Mouse (Mus musculus) MEL (cell line): ENCODE measurements around the gene En2. TPM values are rescaled to one million over a fixed set of nuclear protein-coding genes. Genes with fewer than 3 reads are reported as not detected.

Source experiments
- DNase-seq: peaks from one replicate; pipeline ENCODE4 v3.0.0; 2011; ENCODE audit warnings: low read depth, low spot score
- H3K27ac ChIP-seq: 2 replicates; pipeline ENCODE4 v1.5.1; 2012; ENCODE audit warnings: low read depth, mild to moderate bottlenecking, control low read depth, low read length, moderate library complexity; ENCODE audit not compliant: control insufficient read depth
- H3K27me3 ChIP-seq, 2 experiments: fragments of 150-350 bp in 1 of 2; sonication (generic) in 1 of 2; 2 replicates each; pipeline ENCODE4 v1.6.1; 2012; ENCODE audit warnings: low read length in 2 of 2, mild to moderate bottlenecking in 2 of 2, improper control_type of control experiment in 1 of 2, moderate library complexity in 1 of 2; ENCODE audit not compliant: insufficient read depth in 2 of 2, control insufficient read depth in 1 of 2
- H3K36me3 ChIP-seq, 2 experiments: 2 replicates each; pipeline ENCODE4 v1.6.1; 2012 to 2014; ENCODE audit warnings: low read length in 2 of 2, improper control_type of control experiment in 1 of 2, inconsistent platforms in 1 of 2, mild to moderate bottlenecking in 1 of 2; ENCODE audit not compliant: insufficient read depth in 2 of 2, control insufficient read depth in 1 of 2
- H3K4me1 ChIP-seq, 2 experiments: fragments of 150-350 bp in 1 of 2; sonication (generic) in 1 of 2; 2 replicates each; pipeline ENCODE4 v1.6.1; 2012; ENCODE audit warnings: low read length in 2 of 2, improper control_type of control experiment in 1 of 2, mild to moderate bottlenecking in 1 of 2; ENCODE audit not compliant: insufficient read depth in 2 of 2, control insufficient read depth in 1 of 2
- H3K4me3 ChIP-seq, 2 experiments: fragments of 150-350 bp in 1 of 2; sonication (generic) in 1 of 2; 2 replicates each; pipeline ENCODE4 v1.5.1; 2012; ENCODE audit warnings: low read depth in 2 of 2, low read length in 2 of 2, mild to moderate bottlenecking in 2 of 2, moderate library complexity in 2 of 2, control low read depth in 1 of 2, improper control_type of control experiment in 1 of 2; ENCODE audit not compliant: control insufficient read depth in 1 of 2, insufficient read depth in 1 of 2
- H3K79me2 ChIP-seq: 2 replicates; pipeline ENCODE4 v1.6.1; 2012; ENCODE audit warnings: mild to moderate bottlenecking, low read length, moderate library complexity; ENCODE audit not compliant: control insufficient read depth, poor library complexity, insufficient read depth
- H3K9ac ChIP-seq: 2 replicates; pipeline ENCODE4 v1.6.1; 2012; ENCODE audit warnings: low read depth, mild to moderate bottlenecking, control low read depth, low read length, moderate library complexity; ENCODE audit not compliant: control insufficient read depth, poor library complexity, severe bottlenecking
- H3K9me3 ChIP-seq: fragments of 150-350 bp; sonication (generic); replicated peaks from 2 replicates; pipeline ENCODE4 v1.6.1; 2012; ENCODE audit warnings: mild to moderate bottlenecking, low read length, improper control_type of control experiment, moderate library complexity; ENCODE audit not compliant: insufficient read depth
- BHLHE40 ChIP-seq: IDR thresholded peaks from 2 replicates; pipeline ENCODE4 v1.6.1; 2012; ENCODE audit warnings: low read depth, mild to moderate bottlenecking, inconsistent platforms, low read length, improper control_type of control experiment, borderline replicate concordance
- CHD2 ChIP-seq: IDR thresholded peaks from 2 replicates; pipeline ENCODE4 v1.6.1; 2011; ENCODE audit warnings: low read length, improper control_type of control experiment
- ETS1 ChIP-seq: IDR thresholded peaks from 2 replicates; pipeline ENCODE4 v1.6.1; 2012; ENCODE audit warnings: low read depth, mild to moderate bottlenecking, inconsistent platforms, low read length, improper control_type of control experiment, moderate library complexity
- GATA1 ChIP-seq: IDR thresholded peaks from 2 replicates; pipeline ENCODE4 v1.6.1; 2011; ENCODE audit warnings: low read depth, low read length, improper control_type of control experiment
- HCFC1 ChIP-seq: IDR thresholded peaks from 2 replicates; pipeline ENCODE4 v1.6.1; 2012; ENCODE audit warnings: low read depth, mild to moderate bottlenecking, inconsistent platforms, low read length, improper control_type of control experiment, moderate library complexity
- KAT2A ChIP-seq: conservative IDR thresholded peaks from 2 replicates; pipeline ENCODE4 v1.6.1; 2012; ENCODE audit warnings: low read depth, low read length, improper control_type of control experiment, inconsistent platforms
- MAX ChIP-seq: IDR thresholded peaks from 2 replicates; pipeline ENCODE4 v1.6.1; 2011; ENCODE audit warnings: low read length, improper control_type of control experiment
- MAZ ChIP-seq: IDR thresholded peaks from 2 replicates; pipeline ENCODE4 v1.6.1; 2012; ENCODE audit warnings: low read depth, mild to moderate bottlenecking, inconsistent platforms, low read length, improper control_type of control experiment
- MEF2A ChIP-seq: IDR thresholded peaks from 2 replicates; pipeline ENCODE4 v1.6.1; 2014; ENCODE audit warnings: low read depth, mild to moderate bottlenecking, inconsistent platforms, low read length, improper control_type of control experiment; ENCODE audit not compliant: poor library complexity, insufficient replicate concordance, severe bottlenecking; ENCODE audit errors: extremely low read depth
- MXI1 ChIP-seq: IDR thresholded peaks from 2 replicates; pipeline ENCODE4 v1.6.1; 2011; ENCODE audit warnings: mild to moderate bottlenecking, low read depth, low read length, improper control_type of control experiment
- NRF1 ChIP-seq: IDR thresholded peaks from 2 replicates; pipeline ENCODE4 v1.6.1; 2014; ENCODE audit warnings: low read depth, mild to moderate bottlenecking, inconsistent platforms, low read length, improper control_type of control experiment, moderate library complexity; ENCODE audit not compliant: poor library complexity, insufficient read depth, severe bottlenecking
- POLR2A ChIP-seq, 2 experiments: IDR thresholded peaks; 2 replicates each; pipeline ENCODE4 v1.6.1; 2011 to 2012; ENCODE audit warnings: low read length in 2 of 2, mild to moderate bottlenecking in 2 of 2, control low read depth in 1 of 2, improper control_type of control experiment in 1 of 2, low read depth in 1 of 2, moderate library complexity in 1 of 2; ENCODE audit not compliant: control insufficient read depth in 1 of 2, insufficient read depth in 1 of 2, poor library complexity in 1 of 2
- RAD21 ChIP-seq: IDR thresholded peaks from 2 replicates; pipeline ENCODE4 v1.6.1; 2011; ENCODE audit warnings: mild to moderate bottlenecking, low read depth, low read length, improper control_type of control experiment
- SMC3 ChIP-seq: IDR thresholded peaks from 2 replicates; pipeline ENCODE4 v1.6.1; 2011; ENCODE audit warnings: low read depth, low read length, improper control_type of control experiment
- TAL1 ChIP-seq: IDR thresholded peaks from 2 replicates; pipeline ENCODE4 v1.6.1; 2012; ENCODE audit warnings: mild to moderate bottlenecking, inconsistent platforms, low read length, moderate library complexity, mixed read lengths
- TBP ChIP-seq: IDR thresholded peaks from 2 replicates; pipeline ENCODE4 v1.8.0; 2011; ENCODE audit warnings: low read depth, low read length, improper control_type of control experiment
- USF1 ChIP-seq: IDR thresholded peaks from 2 replicates; pipeline ENCODE4 v1.6.1; 2014; ENCODE audit warnings: low read depth, mild to moderate bottlenecking, inconsistent platforms, low read length, improper control_type of control experiment, moderate library complexity
- USF2 ChIP-seq, 2 experiments: IDR thresholded peaks; 2 replicates each; pipeline ENCODE4 v1.6.1; 2011 to 2012; ENCODE audit warnings: improper control_type of control experiment in 2 of 2, low read length in 2 of 2, borderline replicate concordance in 1 of 2, inconsistent platforms in 1 of 2, low read depth in 1 of 2, mild to moderate bottlenecking in 1 of 2; ENCODE audit not compliant: insufficient read depth in 1 of 2
- ZC3H11A ChIP-seq: IDR thresholded peaks from 2 replicates; pipeline ENCODE4 v1.6.1; 2012; ENCODE audit warnings: low read depth, mild to moderate bottlenecking, inconsistent platforms, low read length, improper control_type of control experiment
- ZKSCAN1 ChIP-seq: IDR thresholded peaks from 2 replicates; pipeline ENCODE4 v1.6.1; 2012; ENCODE audit warnings: low read depth, mild to moderate bottlenecking, inconsistent platforms, low read length, improper control_type of control experiment, moderate library complexity
- polyA plus RNA-seq, 2 experiments: library from polyadenylated mRNA; stranded (reverse) in 1 of 2; unstranded in 1 of 2; fragments of >175 nt in 1 of 2; fragments of >200 nt in 1 of 2; gene quantifications; 2 replicates each; pipeline versions ENCODE4 v1.2.1 to v1.2.4; 2012; ENCODE audit warnings: low replicate concordance in 2 of 2, low read depth in 1 of 2; ENCODE audit not compliant: insufficient read length in 2 of 2, insufficient read depth in 1 of 2, missing spikeins in 1 of 2
- total RNA-seq: library from RNA; depleted of rRNA; stranded (reverse); fragments of 300-350 nt; gene quantifications from 2 replicates; pipeline ENCODE4 v1.2.3, GENCODE M21; 2012

En2 gene
- total and polyA plus RNA-seq, 3 experiments, result not detected

DNA sequence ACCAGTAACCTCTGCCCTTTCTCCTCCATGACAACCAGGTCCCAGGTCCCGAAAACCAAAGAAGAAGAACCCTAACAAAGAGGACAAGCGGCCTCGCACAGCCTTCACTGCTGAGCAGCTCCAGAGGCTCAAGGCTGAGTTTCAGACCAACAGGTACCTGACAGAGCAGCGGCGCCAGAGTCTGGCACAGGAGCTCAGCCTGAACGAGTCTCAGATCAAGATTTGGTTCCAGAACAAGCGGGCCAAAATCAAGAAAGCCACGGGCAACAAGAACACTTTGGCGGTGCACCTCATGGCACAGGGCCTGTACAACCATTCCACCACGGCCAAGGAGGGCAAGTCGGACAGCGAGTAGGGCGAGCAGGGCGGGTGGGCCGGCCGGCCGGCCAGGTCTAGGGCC is 4.6 kb downstream of the En2 start:
- Histone ChIP-seq H3K9me3 (no peaks in the 10 kb centered on the region; the same call in 1 of the 2 replicates), H3K4me1 (no peaks in the 10 kb centered on the region), H3K36me3 (no peaks in the 10 kb centered on the region), H3K27me3 (no peaks in the 10 kb centered on the region), H3K79me2 (no peaks in the 10 kb centered on the region), H3K4me3 (no peak overlapping the region), H3K27ac (no peak overlapping the region), H3K9ac (no peak overlapping the region)
- DNase-seq, result no peak
- no peak for TF ChIP-seq USF1
- no peak for TF ChIP-seq MEF2A
- no peak for TF ChIP-seq GATA1
- no peak for TF ChIP-seq KAT2A
- no peak for TF ChIP-seq HCFC1
- no peak for TF ChIP-seq BHLHE40
- TF ChIP-seq USF2 (IDR thresholded peaks at IDR 0.05; ENCODE audit: borderline replicate concordance in 1 of 2, insufficient read depth in 1 of 2, low read depth in 1 of 2, low read length in 2 of 2), result no peak
- TF ChIP-seq ETS1, result no peak
- TF ChIP-seq MAX, result no peak
- TF ChIP-seq SMC3, result no peak
- no peak for TF ChIP-seq ZC3H11A
- no peak for TF ChIP-seq MXI1
- TF ChIP-seq ZKSCAN1, result no peak
- TF ChIP-seq CHD2, result no peak
- no peak for TF ChIP-seq MAZ
- TF ChIP-seq TBP, result no peak
- no peak for TF ChIP-seq NRF1

DNA sequence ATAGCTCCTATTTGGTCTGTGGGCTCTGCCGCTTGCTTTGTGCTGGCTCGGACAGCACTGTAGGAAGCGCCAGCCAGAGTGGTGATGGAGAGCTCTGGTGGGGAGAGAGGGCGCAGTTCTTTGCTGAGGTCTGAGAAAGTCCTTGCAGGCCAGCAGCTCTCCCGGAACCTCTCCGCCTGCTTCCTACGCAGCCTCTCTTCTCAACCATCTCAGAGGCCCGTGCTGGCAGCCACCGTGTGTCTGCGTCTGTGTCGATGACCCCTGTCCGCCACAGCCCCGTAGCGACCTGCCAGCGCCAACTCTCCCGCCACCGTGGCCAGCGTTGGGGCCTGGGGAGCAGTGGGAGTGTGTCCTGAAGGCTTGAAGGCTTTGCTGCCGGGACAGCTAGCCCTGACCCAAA is 5.4 kb downstream of the En2 start:
- H3K27ac ChIP-seq, result no peak overlapping the region
- no peak overlapping the region for H3K4me3 ChIP-seq
- DNase-seq, result no peak
- H3K4me1 ChIP-seq, result no peaks in the 10 kb centered on the region
- H3K9ac ChIP-seq, result no peak overlapping the region
- no peak for TF ChIP-seq RAD21
- TF ChIP-seq HCFC1, result no peak
- no peak for TF ChIP-seq MAZ
- TF ChIP-seq TAL1, result no peak
- no peak for TF ChIP-seq TBP
- TF ChIP-seq POLR2A (IDR thresholded peaks at IDR 0.05; ENCODE audit: control insufficient read depth in 1 of 2, insufficient read depth in 1 of 2, low read depth in 1 of 2, low read length in 2 of 2, poor library complexity in 1 of 2), result no peak
- TF ChIP-seq, all 39 proteins: peak for 0
- H3K27me3 ChIP-seq, result no peaks in the 10 kb centered on the region
- H3K79me2 ChIP-seq, result no peaks in the 10 kb centered on the region
- no peaks in the 10 kb centered on the region; the same call in 1 of the 2 replicates for H3K9me3 ChIP-seq
- no peaks in the 10 kb centered on the region for H3K36me3 ChIP-seq
